Mouse (Mus musculus) lung, adult 2 months (tissue): Measurements from ENCODE around the gene Gm17268.

ENCODE experiments used
- CTCF ChIP-seq: fragments of 200-500 bp; IDR thresholded peaks from 2 replicates; pipeline ENCODE4 v1.5.1; 2011; ENCODE audit warnings: mild to moderate bottlenecking, low read length, control low read depth; ENCODE audit not compliant: insufficient read depth
- POLR2A ChIP-seq: fragments of 200-500 bp; IDR thresholded peaks from 2 replicates; pipeline ENCODE4 v1.6.1; 2011; ENCODE audit warnings: low read depth, mild to moderate bottlenecking, control low read depth, low read length, borderline replicate concordance; ENCODE audit errors: extremely low read depth

DNA sequence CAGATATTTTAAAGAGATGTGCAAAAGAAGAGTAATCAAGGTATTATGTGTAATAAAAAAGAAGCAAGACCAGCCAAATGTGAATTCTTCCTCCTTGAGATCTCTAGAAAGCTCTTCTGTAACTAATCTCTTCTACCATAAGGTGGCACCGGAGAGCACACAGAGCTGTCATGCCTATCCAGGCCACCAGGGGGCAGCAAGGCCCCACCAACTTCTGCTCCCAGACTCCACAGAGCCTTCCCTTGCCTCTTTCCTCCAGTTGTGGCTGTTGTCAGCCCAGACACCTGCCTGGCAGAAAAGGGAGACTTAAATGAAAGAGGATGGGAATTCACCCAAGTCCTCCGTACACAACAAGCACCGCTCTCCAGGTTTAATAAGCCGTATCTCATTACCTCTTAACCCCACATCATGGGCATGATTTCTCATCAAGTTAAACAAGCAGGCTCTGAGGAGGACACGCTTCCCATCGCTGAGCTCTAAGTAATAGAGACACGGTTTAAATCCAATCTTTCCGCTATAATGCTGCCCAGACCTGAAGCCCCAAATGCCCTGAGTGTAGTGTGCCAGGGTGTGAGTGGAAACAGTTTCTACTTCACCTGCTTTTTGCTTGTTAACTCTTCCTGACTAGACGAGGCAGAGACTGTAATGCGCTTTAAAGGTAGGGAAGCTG is 42.1 kb downstream of the Gm17268 start:
- TF ChIP-seq CTCF (peak; percentile 99), POLR2A (no peak)
